Mouse (Mus musculus) G1E (cell line): ENCODE measurements around the gene Rftn1.

Source experiments
- CTCF ChIP-seq: IDR thresholded peaks from 2 replicates; pipeline ENCODE4 v1.5.1; 2012; ENCODE audit warnings: low read depth, low read length, inconsistent platforms, mixed read lengths
- GATA1 ChIP-seq: IDR thresholded peaks from 2 replicates; pipeline ENCODE4 v1.6.1; 2012; ENCODE audit warnings: borderline replicate concordance, low read length, inconsistent platforms, mixed read lengths
- TAL1 ChIP-seq: conservative IDR thresholded peaks from 2 replicates; pipeline ENCODE4 v1.6.1; 2012; ENCODE audit warnings: low read depth, low read length, inconsistent platforms, mixed read lengths

- TF ChIP-seq CTCF (no peak), GATA1 (no peak), TAL1 (no peak)
Observed at GRCm38 (mm10) chr17:50231206-50231605, 40.7 kb upstream of the Rftn1 start.
